Mouse (Mus musculus): ENCODE results near the gene Fhl4. TPM values are rescaled to one million over a fixed set of nuclear protein-coding genes. Genes with fewer than 3 reads are reported as not detected.

Fhl4 gene
- polyA plus RNA-seq, 1 experiment from 2014 or later = 1.5 TPM

DNA sequence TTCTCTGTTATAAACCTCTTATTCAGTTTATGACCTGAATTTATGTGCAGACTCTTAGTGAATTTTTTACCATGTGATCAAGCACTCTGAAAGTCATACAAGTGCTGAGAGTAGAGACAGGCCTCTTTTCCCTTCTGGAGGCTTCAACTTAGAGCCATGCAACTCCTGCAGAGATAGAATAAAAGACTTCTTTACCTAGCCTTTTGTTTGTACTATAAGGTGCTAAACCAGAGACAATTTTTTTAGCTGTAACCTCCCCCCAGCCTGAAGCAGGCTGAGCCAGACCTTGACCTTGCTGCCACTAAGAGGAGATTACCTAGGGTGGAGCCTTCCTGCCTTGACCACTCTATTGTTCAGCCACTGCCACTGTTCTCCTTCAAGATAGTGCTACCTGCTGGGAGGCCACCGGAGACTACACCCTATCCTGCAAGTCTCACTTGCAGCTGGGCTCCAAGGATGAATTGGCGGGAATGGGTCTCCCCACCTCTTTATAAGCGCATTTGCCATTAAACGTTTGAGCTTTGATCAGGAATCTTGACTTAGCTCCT, 30.6 kb downstream of the Fhl4 start:
- Histone ChIP-seq H3K9ac (no peak overlapping the region), H3K4me2 (no peak overlapping the region), H3K36me3 (no peaks in the 10 kb centered on the region), H3K27ac (no peak overlapping the region), H3K27me3 (no peaks in the 10 kb centered on the region), H3K4me3 (no peak overlapping the region), H3K9me3 (no peaks in the 10 kb centered on the region), H3K4me1 (no peaks in the 10 kb centered on the region)
- no peak for ATAC-seq (ENCODE audit: insufficient number of reproducible peaks, low FRiP score, low TSS enrichment, low read depth)
- 64% methylated on average over 4 of the region's 4 CpGs for WGBS

- ATAC-seq (ENCODE audit: insufficient number of reproducible peaks, low FRiP score, low TSS enrichment, low read depth) = no peak
These were observed 47.4 kb downstream of the Fhl4 start for GRCm38 (mm10) chr10:85054876-85055275.

DNA sequence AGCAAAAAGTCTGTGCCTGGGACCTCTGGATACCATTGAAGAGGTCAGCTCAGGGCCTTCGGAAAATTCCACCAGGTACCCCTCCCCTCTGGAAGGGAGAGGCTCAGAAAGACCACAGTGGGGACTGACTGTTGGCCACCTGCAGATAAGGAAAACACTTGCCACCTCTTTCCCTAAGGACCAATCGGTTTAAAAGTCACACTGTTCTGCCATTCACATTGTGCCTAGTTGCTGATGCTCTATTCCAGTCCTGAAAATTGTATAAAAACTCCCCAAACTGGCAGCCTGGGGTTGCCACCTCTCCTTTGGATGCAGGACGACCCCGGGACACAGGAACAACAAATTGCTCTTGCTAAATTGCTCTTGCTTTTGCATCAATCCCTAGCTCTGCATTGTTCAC, 49.8 kb downstream of the Fhl4 start:
- no peak for ATAC-seq (ENCODE audit: insufficient number of reproducible peaks, low FRiP score, low TSS enrichment, low read depth)
- Histone ChIP-seq H3K27me3 (no peaks in the 10 kb centered on the region), H3K36me3 (no peaks in the 10 kb centered on the region), H3K4me2 (no peak overlapping the region), H3K4me1 (no peaks in the 10 kb centered on the region), H3K27ac (no peak overlapping the region), H3K9ac (no peak overlapping the region), H3K9me3 (no peaks in the 10 kb centered on the region), H3K4me3 (no peak overlapping the region)
- 31% methylated on average over 4 of the region's 4 CpGs for WGBS

More at GRCm38 (mm10) chr10:85054876-85055275, 47.4 kb downstream of the Fhl4 start:
- no peak overlapping the region for H3K9ac ChIP-seq
- no peaks in the 10 kb centered on the region for H3K36me3 ChIP-seq
- H3K4me3 ChIP-seq = no peak overlapping the region
- no peak overlapping the region for H3K4me2 ChIP-seq
- no peaks in the 10 kb centered on the region for H3K27me3 ChIP-seq
- H3K9me3 ChIP-seq = no peaks in the 10 kb centered on the region
- no peak overlapping the region for H3K27ac ChIP-seq
- H3K4me1 ChIP-seq = no peaks in the 10 kb centered on the region
- WGBS = 88% methylated on average over 2 of the region's 2 CpGs

- Histone ChIP-seq H3K4me3 (no peak overlapping the region), H3K27ac (no peak overlapping the region), H3K4me1 (no peaks in the 10 kb centered on the region), H3K9ac (no peak overlapping the region), H3K36me3 (no peaks in the 10 kb centered on the region), H3K9me3 (no peaks in the 10 kb centered on the region), H3K4me2 (no peak overlapping the region), H3K27me3 (no peaks in the 10 kb centered on the region)
- no peak for ATAC-seq (ENCODE audit: insufficient number of reproducible peaks, low FRiP score, low TSS enrichment, low read depth)
- 50% methylated on average over 4 of the region's 4 CpGs for WGBS
These were observed 51.6 kb downstream of the Fhl4 start for GRCm38 (mm10) chr10:85050668-85051208.

DNA sequence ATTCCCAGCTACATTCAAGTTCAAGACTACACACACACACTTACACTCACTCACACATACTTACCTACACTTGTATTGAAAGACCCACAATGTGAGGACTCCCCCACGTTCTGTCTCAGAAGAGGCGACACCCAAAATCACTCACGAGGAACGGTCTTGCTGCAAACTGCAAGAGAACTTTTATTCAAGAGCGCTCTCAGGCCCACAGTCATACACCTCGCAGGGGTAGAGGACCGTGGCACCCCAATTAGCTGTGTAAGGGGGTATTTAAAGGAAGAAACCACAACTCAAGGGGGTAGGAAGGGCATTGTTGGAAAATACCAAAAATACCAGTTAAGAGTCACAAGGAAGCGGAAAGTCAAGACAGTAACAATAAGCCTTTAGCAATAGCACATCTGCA, 54.3 kb downstream of the Fhl4 start:
- Histone ChIP-seq H3K4me2 (no peak overlapping the region), H3K9ac (no peak overlapping the region), H3K4me3 (no peak overlapping the region), H3K4me1 (peaks cover 3% of the 10 kb centered on the region; the same call in 1 of the 2 replicates), H3K9me3 (no peaks in the 10 kb centered on the region), H3K27ac (no peak overlapping the region), H3K27me3 (no peaks in the 10 kb centered on the region), H3K36me3 (no peaks in the 10 kb centered on the region)
- no peak for ATAC-seq (ENCODE audit: insufficient number of reproducible peaks, low FRiP score, low TSS enrichment, low read depth)
- 93% methylated on average over 8 of the region's 8 CpGs for WGBS

DNA sequence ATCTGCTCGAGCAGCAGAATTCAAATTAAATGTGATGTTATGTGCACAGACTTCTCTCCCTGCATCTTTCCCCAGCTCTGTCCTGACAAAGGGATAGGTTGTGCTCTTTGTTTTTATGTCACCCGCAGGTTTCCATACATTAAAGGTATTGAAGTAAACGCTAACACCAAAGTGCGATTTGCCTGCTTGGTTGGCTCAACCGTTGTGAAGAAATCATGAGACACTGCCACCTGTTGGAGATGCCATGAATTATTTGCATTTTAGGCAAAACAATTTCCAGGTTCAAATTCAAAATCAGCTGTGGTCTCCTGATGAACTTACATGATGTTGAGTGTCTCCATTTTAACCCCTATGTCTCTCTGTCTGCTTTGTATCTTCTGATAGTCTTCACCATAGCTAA, 55.7 kb downstream of the Fhl4 start:
- 24% methylated on average over 5 of the region's 5 CpGs for WGBS
- Histone ChIP-seq H3K27me3 (no peaks in the 10 kb centered on the region), H3K4me1 (peaks cover 3% of the 10 kb centered on the region; the same call in 1 of the 2 replicates)

More for the DNA sequence above, 55.7 kb downstream of the Fhl4 start:
- Histone ChIP-seq H3K4me3 (no peak overlapping the region), H3K4me2 (no peak overlapping the region), H3K27ac (no peak overlapping the region), H3K36me3 (no peaks in the 10 kb centered on the region), H3K9ac (no peak overlapping the region), H3K9me3 (no peaks in the 10 kb centered on the region)
- no peak for ATAC-seq (ENCODE audit: insufficient number of reproducible peaks, low FRiP score, low TSS enrichment, low read depth)

Other genes starting within 250 kb of the Fhl4 start
- gene Ric8b, start 184.9 kb downstream of the Fhl4 start, polyA plus RNA-seq (2015; fragmentation: Nextera tagmentation; extraction: Ambion mirVana) = 20.0 TPM in 2 replicates
- 123 and 128 TPM in 2 replicates for gene Tmem263, start 132 bp upstream of the Fhl4 start, polyA plus RNA-seq (2015; fragmentation: Nextera tagmentation; extraction: Ambion mirVana)
- gene Mterf2, start 25.5 kb upstream of the Fhl4 start, polyA plus RNA-seq (2015; fragmentation: Nextera tagmentation; extraction: Ambion mirVana) = 14.6 and 15.6 TPM in 2 replicates
- gene Cry1, start 82.6 kb upstream of the Fhl4 start, polyA plus RNA-seq (2015; fragmentation: Nextera tagmentation; extraction: Ambion mirVana) = 35.3 and 37.0 TPM in 2 replicates